Mouse (Mus musculus): ENCODE results near the gene Alpk3. TPM values are rescaled to one million over a fixed set of nuclear protein-coding genes. Genes with fewer than 3 reads are reported as not detected.
A peak's percentile ranks its signal among the peaks of the same experiment; 100 is the strongest.

Alpk3 gene
- polyA plus RNA-seq, 1 experiment from 2014 or later: 0.29 TPM

DNA sequence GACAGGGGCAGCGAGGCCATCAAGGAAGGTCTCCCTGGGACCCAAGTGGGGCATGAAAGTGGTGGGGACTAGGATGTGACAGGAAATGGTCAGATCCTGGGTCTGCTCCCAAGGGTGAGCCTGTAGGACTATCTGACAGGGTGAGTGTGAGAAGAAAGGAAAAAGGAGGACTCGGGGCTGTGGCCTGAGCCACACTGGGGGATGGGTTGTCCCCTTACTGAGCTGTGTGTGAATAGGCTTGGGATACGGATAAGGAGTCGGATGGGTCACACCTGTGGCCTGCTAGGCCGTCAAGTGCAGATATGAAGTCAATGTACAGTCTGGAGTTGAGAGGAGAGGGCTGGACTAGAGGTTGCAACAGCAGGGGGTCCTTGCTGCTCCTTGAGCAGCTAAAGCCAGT, 18.3 kb downstream of the Alpk3 start:
- Histone ChIP-seq H3K27ac (replicated peaks) (no peak overlapping the region), H3K4me2 (no peak overlapping the region), H3K9me3 (no peaks in the 10 kb centered on the region), H3K4me3 (no peak overlapping the region), H3K9ac (no peak overlapping the region), H3K36me3 (no peaks in the 10 kb centered on the region), H3K27me3 (no peaks in the 10 kb centered on the region), H3K4me1 (replicated peaks) (peaks cover 2% of the 10 kb centered on the region)
- WGBS: 87% methylated on average over 5 of the region's 5 CpGs
- no peak for ATAC-seq (ENCODE audit: low read depth)

GRCm38 (mm10) chr7:81077009-81077408, 19.6 kb downstream of the Alpk3 start:
- Histone ChIP-seq H3K27me3 (no peaks in the 10 kb centered on the region), H3K9me3 (no peaks in the 10 kb centered on the region), H3K4me1 (replicated peaks) (peaks cover 7% of the 10 kb centered on the region), H3K36me3 (no peaks in the 10 kb centered on the region), H3K27ac (replicated peaks) (no peak overlapping the region), H3K4me3 (no peak overlapping the region), H3K9ac (no peak overlapping the region), H3K4me2 (no peak overlapping the region)
- ATAC-seq (ENCODE audit: low read depth): no peak
- 77% methylated on average over 6 of the region's 6 CpGs for WGBS

- Histone ChIP-seq H3K4me3 (no peak overlapping the region), H3K4me1 (replicated peaks) (peaks cover 7% of the 10 kb centered on the region), H3K36me3 (no peaks in the 10 kb centered on the region), H3K4me2 (no peak overlapping the region), H3K9ac (no peak overlapping the region), H3K27ac (replicated peaks) (no peak overlapping the region), H3K9me3 (no peaks in the 10 kb centered on the region), H3K27me3 (no peaks in the 10 kb centered on the region)
- WGBS: 80% methylated on average over 6 of the region's 6 CpGs
- ATAC-seq (ENCODE audit: low read depth): no peak
Measured at GRCm38 (mm10) chr7:81078740-81079139, 21.3 kb downstream of the Alpk3 start.

DNA sequence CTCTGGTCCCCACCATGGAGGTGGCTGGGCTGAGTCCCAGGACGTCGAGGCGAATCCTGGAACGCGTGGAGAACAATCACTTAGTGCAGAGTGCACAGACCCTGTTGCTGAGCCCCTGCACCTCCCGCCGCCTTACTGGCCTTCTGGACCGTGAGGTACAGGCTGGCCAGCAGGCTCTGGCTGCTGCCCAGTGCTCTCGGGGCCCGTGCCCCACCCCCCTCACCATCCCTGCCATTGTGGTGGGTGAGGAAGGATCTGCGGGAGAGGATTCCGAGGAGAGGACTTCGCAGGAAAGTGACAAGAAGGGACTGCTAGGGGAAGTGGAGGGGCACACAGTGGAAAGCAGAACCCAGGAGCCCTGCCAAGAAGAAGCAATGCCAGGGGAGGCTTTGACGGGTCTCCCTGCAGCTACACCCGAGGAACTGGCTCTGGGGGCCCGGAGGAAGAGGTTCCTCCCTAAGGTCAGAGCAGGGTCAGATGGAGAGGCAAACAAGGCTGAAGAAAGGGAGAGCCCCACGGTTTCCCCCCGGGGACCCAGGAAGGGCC, 36.1 kb downstream of the Alpk3 start:
- H3K27me3 ChIP-seq: no peaks in the 10 kb centered on the region
- no peak for ATAC-seq (ENCODE audit: low read depth)
- no peak overlapping the region for H3K4me2 ChIP-seq
- H3K36me3 ChIP-seq: no peaks in the 10 kb centered on the region
- WGBS: 59% methylated on average over 18 of the region's 18 CpGs
- H3K27ac ChIP-seq (replicated peaks): no peak overlapping the region
- no peak overlapping the region for H3K4me3 ChIP-seq
- H3K9ac ChIP-seq: no peak overlapping the region
- no peaks in the 10 kb centered on the region for H3K9me3 ChIP-seq
- 0 out of 2 replicates have a peak, but pooled peaks cover 8% of the 10 kb centered on the region for H3K4me1 ChIP-seq (replicated peaks)

- Histone ChIP-seq H3K4me1 (replicated peaks) (0 out of 2 replicates have a peak, but pooled peaks cover 8% of the 10 kb centered on the region), H3K4me2 (no peak overlapping the region), H3K9ac (no peak overlapping the region), H3K36me3 (no peaks in the 10 kb centered on the region), H3K27ac (replicated peaks) (no peak overlapping the region), H3K4me3 (no peak overlapping the region), H3K27me3 (no peaks in the 10 kb centered on the region), H3K9me3 (no peaks in the 10 kb centered on the region)
- ATAC-seq (ENCODE audit: low read depth): no peak
- 86% methylated on average over 6 of the region's 6 CpGs for WGBS
Measured at GRCm38 (mm10) chr7:81094104-81094757, 36.8 kb downstream of the Alpk3 start.

DNA sequence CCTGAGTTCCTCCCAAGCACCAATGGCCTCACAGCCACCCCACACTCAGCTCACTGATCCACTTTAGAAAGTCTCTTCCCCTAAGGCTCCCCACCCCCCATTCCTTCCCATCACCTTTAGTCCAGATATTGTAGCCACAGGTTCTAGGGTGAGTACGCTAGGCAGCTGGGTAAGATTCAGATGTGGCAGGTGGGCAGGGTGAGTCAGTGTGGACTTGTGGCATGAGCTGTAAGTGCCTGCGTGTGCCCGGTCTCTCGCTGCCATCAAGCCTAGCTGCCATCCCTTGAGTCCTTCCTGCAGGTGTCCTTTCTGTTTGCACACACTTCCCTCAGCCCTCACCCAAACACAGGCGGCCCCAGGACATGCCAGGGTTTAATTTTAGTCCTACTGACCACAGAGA, 42.9 kb downstream of the Alpk3 start:
- Histone ChIP-seq H3K4me3 (no peak overlapping the region), H3K36me3 (no peaks in the 10 kb centered on the region), H3K4me2 (no peak overlapping the region), H3K27ac (replicated peaks) (peak overlapping the region; percentile 42; the same call in 1 of the 2 replicates), H3K9me3 (no peaks in the 10 kb centered on the region), H3K27me3 (no peaks in the 10 kb centered on the region), H3K4me1 (replicated peaks) (peaks cover 2% of the 10 kb centered on the region; the same call in 1 of the 2 replicates), H3K9ac (no peak overlapping the region)
- 90% methylated on average over 5 of the region's 5 CpGs for WGBS
- ATAC-seq (ENCODE audit: low read depth): no peak

GRCm38 (mm10) chr7:81102854-81103253, 45.5 kb downstream of the Alpk3 start:
- ATAC-seq (ENCODE audit: low read depth): no peak
- Histone ChIP-seq H3K4me1 (replicated peaks) (peaks cover 5% of the 10 kb centered on the region; the same call in 1 of the 2 replicates), H3K9ac (no peak overlapping the region), H3K9me3 (no peaks in the 10 kb centered on the region), H3K27ac (replicated peaks) (no peak overlapping the region), H3K36me3 (no peaks in the 10 kb centered on the region), H3K4me2 (no peak overlapping the region), H3K27me3 (no peaks in the 10 kb centered on the region), H3K4me3 (no peak overlapping the region)
- WGBS: 95% methylated on average over 7 of the region's 7 CpGs

DNA sequence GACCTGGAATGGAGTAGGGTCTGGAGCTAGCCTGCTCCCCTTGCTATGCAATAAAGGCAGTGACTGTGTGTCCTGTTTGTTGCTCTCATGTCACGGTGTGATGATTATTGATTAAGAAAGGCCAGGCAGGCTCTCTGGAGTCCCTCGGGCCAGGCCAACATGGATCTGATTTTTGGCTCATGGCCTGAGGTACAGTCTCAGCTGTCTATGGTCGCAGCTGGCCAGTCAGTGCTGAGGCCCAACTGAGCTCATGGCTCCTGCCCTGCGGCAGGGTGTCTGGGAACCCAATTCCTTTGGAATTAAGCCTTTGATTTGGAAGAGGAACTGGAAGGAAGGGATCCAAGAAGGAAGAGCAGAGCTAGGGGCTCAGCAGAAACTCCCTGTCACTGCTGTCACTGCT, 48.1 kb downstream of the Alpk3 start:
- Histone ChIP-seq H3K27me3 (no peaks in the 10 kb centered on the region), H3K36me3 (no peaks in the 10 kb centered on the region), H3K9ac (no peak overlapping the region), H3K4me1 (replicated peaks) (peaks cover 5% of the 10 kb centered on the region; the same call in 1 of the 2 replicates), H3K4me2 (no peak overlapping the region), H3K27ac (replicated peaks) (no peak overlapping the region), H3K4me3 (no peak overlapping the region), H3K9me3 (no peaks in the 10 kb centered on the region)
- 59% methylated on average over 4 of the region's 4 CpGs for WGBS
- ATAC-seq (ENCODE audit: low read depth): no peak

DNA sequence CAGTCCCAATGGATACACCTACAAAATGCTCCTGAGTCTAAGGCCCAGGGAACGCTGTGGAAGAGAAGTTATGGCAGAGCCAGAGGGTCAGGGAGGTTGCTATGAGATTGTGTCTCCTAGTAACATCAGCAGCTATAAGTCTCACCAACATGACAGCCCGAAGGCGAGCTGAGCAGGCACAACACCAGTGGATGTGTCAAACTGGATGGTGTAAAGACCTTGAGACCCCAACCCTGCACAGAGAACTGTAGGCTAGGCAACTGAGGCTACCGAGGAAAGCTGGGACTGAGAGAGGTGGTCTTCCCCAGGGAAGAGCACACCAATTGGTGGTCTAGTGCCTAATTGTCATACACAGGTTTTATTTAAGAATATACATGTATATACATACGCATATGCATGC, 50.8 kb downstream of the Alpk3 start:
- 83% methylated on average over 5 of the region's 5 CpGs for WGBS
- no peaks in the 10 kb centered on the region for H3K9me3 ChIP-seq
- H3K27ac ChIP-seq (replicated peaks): no peak overlapping the region
- no peak overlapping the region for H3K4me2 ChIP-seq
- H3K27me3 ChIP-seq: no peaks in the 10 kb centered on the region
- no peak for ATAC-seq (ENCODE audit: low read depth)
- H3K36me3 ChIP-seq: no peaks in the 10 kb centered on the region
- H3K4me3 ChIP-seq: no peak overlapping the region
- H3K4me1 ChIP-seq (replicated peaks): peaks cover 5% of the 10 kb centered on the region; the same call in 1 of the 2 replicates
- H3K9ac ChIP-seq: no peak overlapping the region

GRCm38 (mm10) chr7:81109717-81110651, 52.6 kb downstream of the Alpk3 start:
- 67% methylated on average over 9 of the region's 9 CpGs for WGBS
- Histone ChIP-seq H3K4me1 (replicated peaks) (peaks cover 5% of the 10 kb centered on the region; the same call in 1 of the 2 replicates), H3K9ac (no peak overlapping the region), H3K9me3 (no peaks in the 10 kb centered on the region), H3K4me3 (no peak overlapping the region), H3K27me3 (no peaks in the 10 kb centered on the region), H3K4me2 (no peak overlapping the region), H3K36me3 (no peaks in the 10 kb centered on the region), H3K27ac (replicated peaks) (no peak overlapping the region)
- ATAC-seq (ENCODE audit: low read depth): no peak

GRCm38 (mm10) chr7:81110791-81111190, 53.4 kb downstream of the Alpk3 start:
- H3K9me3 ChIP-seq: no peaks in the 10 kb centered on the region
- whole genome bisulfite sequencing: 91% methylated on average over 4 of the region's 4 CpGs

GRCm38 (mm10) chr7:81111729-81112128, 54.3 kb downstream of the Alpk3 start:
- H3K27me3 ChIP-seq: no peaks in the 10 kb centered on the region
- 99% methylated on average over 2 of the region's 2 CpGs for WGBS
- no peak for ATAC-seq (ENCODE audit: low read depth)
- no peaks in the 10 kb centered on the region for H3K9me3 ChIP-seq
- no peak overlapping the region for H3K4me2 ChIP-seq
- no peak overlapping the region for H3K9ac ChIP-seq
- H3K27ac ChIP-seq (replicated peaks): no peak overlapping the region
- no peaks in the 10 kb centered on the region for H3K36me3 ChIP-seq
- no peaks in the 10 kb centered on the region for H3K4me1 ChIP-seq (replicated peaks)
- H3K4me3 ChIP-seq: no peak overlapping the region

More at GRCm38 (mm10) chr7:81110791-81111190, 53.4 kb downstream of the Alpk3 start:
- Histone ChIP-seq H3K36me3 (no peaks in the 10 kb centered on the region), H3K9ac (no peak overlapping the region), H3K27me3 (no peaks in the 10 kb centered on the region), H3K4me3 (no peak overlapping the region), H3K4me2 (no peak overlapping the region), H3K27ac (replicated peaks) (no peak overlapping the region), H3K4me1 (replicated peaks) (no peaks in the 10 kb centered on the region)
- ATAC-seq (ENCODE audit: low read depth): no peak

Measured in neural tube, embryonic 13.5 days (tissue).